Mouse (Mus musculus) forebrain, embryonic 14.5 days (tissue): ENCODE results near the gene Hsd11b2. TPM values are rescaled to one million over a fixed set of nuclear protein-coding genes. Genes with fewer than 3 reads are reported as not detected.

Source experiments
- ATAC-seq: fragments of 200-750 bp; cut with Nextera tagmentation; 2 replicates; pipeline ENCODE4 v1.8.0; 2017; ENCODE audit warnings: mild to moderate bottlenecking, moderate library complexity
- DNase-seq: peaks from one replicate; pipeline ENCODE4 v3.0.0-alpha.2; 2015; ENCODE audit warnings: low spot score
- H3K27ac ChIP-seq: fragments of 300-500 bp; sonication (generic); 2 replicates; pipeline ENCODE4 v1.5.1; 2014; ENCODE audit warnings: low read depth, mild to moderate bottlenecking, control low read depth, low read length, moderate library complexity
- H3K27me3 ChIP-seq: fragments of 300-500 bp; sonication (generic); replicated peaks from 2 replicates; pipeline ENCODE4 v1.6.1; 2014; ENCODE audit warnings: low read length, control low read depth, mixed read lengths; ENCODE audit not compliant: control insufficient read depth, insufficient read depth
- H3K36me3 ChIP-seq: fragments of 300-500 bp; sonication (generic); 2 replicates; pipeline ENCODE4 v1.6.1; 2014; ENCODE audit warnings: low read length, control low read depth; ENCODE audit not compliant: control insufficient read depth, insufficient read depth
- H3K4me1 ChIP-seq: fragments of 300-500 bp; sonication (generic); 2 replicates; pipeline ENCODE4 v1.6.1; 2014; ENCODE audit warnings: antibody characterized with exemption, low read length, control low read depth; ENCODE audit not compliant: control insufficient read depth, insufficient read depth
- H3K4me2 ChIP-seq: fragments of 300-500 bp; sonication (generic); 2 replicates; pipeline ENCODE4 v1.6.1; 2014; ENCODE audit warnings: mild to moderate bottlenecking, control low read depth, low read length
- H3K4me3 ChIP-seq: fragments of 300-500 bp; sonication (generic); 2 replicates; pipeline ENCODE4 v1.5.1; 2014; ENCODE audit warnings: low read depth, low read length, control low read depth
- H3K9ac ChIP-seq: fragments of 300-500 bp; sonication (generic); 2 replicates; pipeline ENCODE4 v1.6.1; 2014; ENCODE audit warnings: mild to moderate bottlenecking, low read length, control low read depth, moderate library complexity
- H3K9me3 ChIP-seq: fragments of 300-500 bp; sonication (generic); replicated peaks from 2 replicates; pipeline ENCODE4 v1.6.1; 2016; ENCODE audit warnings: low read length, control low read depth, mixed read lengths; ENCODE audit not compliant: control insufficient read depth
- WGBS: fragments of 180-500 bp; shearing (Covaris S2); extraction: QIAGEN DNeasy Blood & Tissue Kit; methylation state at CpG from one replicate; pipeline ENCODE4 v1.1.7; 2014; 5-methylcytosine and 5-hydroxymethylcytosine counted together
- polyA plus RNA-seq: library from polyadenylated mRNA; unstranded; fragments of >200 nt; fragmentation: Nextera tagmentation; extraction: Ambion mirVana; gene quantifications from 2 replicates; pipeline ENCODE4 v1.2.1, GENCODE M21; 2014

Hsd11b2 gene
- polyA plus RNA-seq, 1 experiment from 2014 or later, result 1.1 TPM

- no peaks in the 10 kb centered on the region for H3K4me1 ChIP-seq
- ATAC-seq, result 0 out of 2 replicates have a peak, but pooled peaks have one; percentile 15
- no peak overlapping the region for H3K4me3 ChIP-seq
- WGBS, result 75% methylated on average over 6 of the region's 6 CpGs
- no peaks in the 10 kb centered on the region for H3K27me3 ChIP-seq
- H3K9ac ChIP-seq, result no peak overlapping the region
- H3K9me3 ChIP-seq, result no peaks in the 10 kb centered on the region
- H3K36me3 ChIP-seq, result 0 out of 2 replicates have a peak, but pooled peaks cover 3% of the 10 kb centered on the region
- no peak overlapping the region for H3K27ac ChIP-seq
- no peak overlapping the region for H3K4me2 ChIP-seq
- no peak for DNase-seq
Measured at GRCm38 (mm10) chr8:105481453-105481852, 37.1 kb upstream of the Hsd11b2 start.

GRCm38 (mm10) chr8:105482123-105482522 is 36.4 kb upstream of the Hsd11b2 start:
- Histone ChIP-seq H3K27ac (no peak overlapping the region), H3K4me1 (no peaks in the 10 kb centered on the region), H3K9ac (no peak overlapping the region), H3K4me2 (no peak overlapping the region), H3K27me3 (no peaks in the 10 kb centered on the region), H3K36me3 (0 out of 2 replicates have a peak, but pooled peaks cover 3% of the 10 kb centered on the region), H3K9me3 (no peaks in the 10 kb centered on the region), H3K4me3 (no peak overlapping the region)
- no peak for DNase-seq
- 84% methylated on average over 8 of the region's 8 CpGs for WGBS
- ATAC-seq, result no peak

- no peaks in the 10 kb centered on the region for H3K9me3 ChIP-seq
- no peak overlapping the region for H3K9ac ChIP-seq
- 0 out of 2 replicates have a peak, but pooled peaks cover 3% of the 10 kb centered on the region for H3K36me3 ChIP-seq
- no peak overlapping the region for H3K4me2 ChIP-seq
- no peaks in the 10 kb centered on the region for H3K4me1 ChIP-seq
- ATAC-seq, result no peak; the same call in 1 of the 2 replicates
- no peak overlapping the region for H3K27ac ChIP-seq
- DNase-seq, result no peak
- no peaks in the 10 kb centered on the region for H3K27me3 ChIP-seq
- WGBS, result 30% methylated on average over 14 of the region's 14 CpGs
- no peak overlapping the region for H3K4me3 ChIP-seq
Measured at GRCm38 (mm10) chr8:105483212-105484029, 35.1 kb upstream of the Hsd11b2 start.

GRCm38 (mm10) chr8:105484030-105484368 is 34.6 kb upstream of the Hsd11b2 start:
- H3K9ac ChIP-seq, result no peak overlapping the region
- WGBS, result 35% methylated on average over 3 of the region's 3 CpGs
- no peak overlapping the region for H3K4me2 ChIP-seq
- no peak overlapping the region for H3K27ac ChIP-seq
- no peaks in the 10 kb centered on the region for H3K27me3 ChIP-seq
- H3K36me3 ChIP-seq, result no peaks in the 10 kb centered on the region
- H3K4me3 ChIP-seq, result no peak overlapping the region
- H3K9me3 ChIP-seq, result no peaks in the 10 kb centered on the region
- ATAC-seq, result no peak
- H3K4me1 ChIP-seq, result no peaks in the 10 kb centered on the region
- no peak for DNase-seq

GRCm38 (mm10) chr8:105484392-105484791 is 34.2 kb upstream of the Hsd11b2 start:
- Histone ChIP-seq H3K9me3 (no peaks in the 10 kb centered on the region), H3K36me3 (no peaks in the 10 kb centered on the region), H3K4me3 (no peak overlapping the region), H3K27ac (no peak overlapping the region), H3K4me1 (no peaks in the 10 kb centered on the region), H3K4me2 (no peak overlapping the region), H3K9ac (no peak overlapping the region), H3K27me3 (no peaks in the 10 kb centered on the region)
- peak; percentile 40; the same call in 1 of the 2 replicates for ATAC-seq
- WGBS, result 13% methylated on average over 2 of the region's 2 CpGs
- DNase-seq, result peak; percentile 34

GRCm38 (mm10) chr8:105488082-105488481 is 30.5 kb upstream of the Hsd11b2 start:
- no peak overlapping the region for H3K4me3 ChIP-seq
- DNase-seq (no peak), ATAC-seq (no peak)
- H3K27ac ChIP-seq, result no peak overlapping the region
- no peaks in the 10 kb centered on the region for H3K36me3 ChIP-seq
- no peak overlapping the region for H3K4me2 ChIP-seq
- 74% methylated on average over 3 of the region's 3 CpGs for WGBS
- no peak overlapping the region for H3K9ac ChIP-seq
- H3K4me1 ChIP-seq, result no peaks in the 10 kb centered on the region
- no peaks in the 10 kb centered on the region for H3K9me3 ChIP-seq
- H3K27me3 ChIP-seq, result no peaks in the 10 kb centered on the region

GRCm38 (mm10) chr8:105489281-105489680 is 29.3 kb upstream of the Hsd11b2 start:
- Histone ChIP-seq H3K4me2 (no peak overlapping the region), H3K36me3 (no peaks in the 10 kb centered on the region), H3K27me3 (no peaks in the 10 kb centered on the region), H3K4me1 (no peaks in the 10 kb centered on the region), H3K27ac (no peak overlapping the region), H3K4me3 (no peak overlapping the region), H3K9ac (no peak overlapping the region), H3K9me3 (no peaks in the 10 kb centered on the region)
- 53% methylated on average over 1 of the region's 1 CpGs for WGBS
- DNase-seq (no peak), ATAC-seq (no peak)

GRCm38 (mm10) chr8:105493495-105493894 is 25.1 kb upstream of the Hsd11b2 start:
- DNase-seq, result no peak
- H3K4me3 ChIP-seq, result no peak overlapping the region

GRCm38 (mm10) chr8:105494566-105494965 is 24.0 kb upstream of the Hsd11b2 start:
- WGBS, result 84% methylated on average over 3 of the region's 3 CpGs
- no peak overlapping the region for H3K27ac ChIP-seq
- no peak overlapping the region for H3K9ac ChIP-seq
- peaks cover 4% of the 10 kb centered on the region; the same call in 1 of the 2 replicates for H3K4me1 ChIP-seq
- H3K4me2 ChIP-seq, result no peak overlapping the region
- no peak for DNase-seq
- H3K4me3 ChIP-seq, result no peak overlapping the region
- no peak for ATAC-seq
- H3K27me3 ChIP-seq, result no peaks in the 10 kb centered on the region
- H3K9me3 ChIP-seq, result no peaks in the 10 kb centered on the region
- H3K36me3 ChIP-seq, result no peaks in the 10 kb centered on the region

More at GRCm38 (mm10) chr8:105493495-105493894, 25.1 kb upstream of the Hsd11b2 start:
- H3K4me1 ChIP-seq, result peaks cover 4% of the 10 kb centered on the region; the same call in 1 of the 2 replicates
- ATAC-seq, result no peak
- no peaks in the 10 kb centered on the region for H3K36me3 ChIP-seq
- H3K9me3 ChIP-seq, result no peaks in the 10 kb centered on the region
- H3K9ac ChIP-seq, result no peak overlapping the region
- no peaks in the 10 kb centered on the region for H3K27me3 ChIP-seq
- no peak overlapping the region for H3K4me2 ChIP-seq
- H3K27ac ChIP-seq, result no peak overlapping the region
- 77% methylated on average over 3 of the region's 3 CpGs for WGBS
